Mouse (Mus musculus) heart, postnatal 0 days (tissue): ENCODE results near the gene Cacna1c. TPM values are rescaled to one million over a fixed set of nuclear protein-coding genes. Genes with fewer than 3 reads are reported as not detected.

Experiments
- ATAC-seq: fragments of 200-750 bp; cut with Nextera tagmentation; 2 replicates; pipeline ENCODE4 v1.8.0; 2017; ENCODE audit warnings: low read depth, moderate number of reproducible peaks, moderate library complexity; ENCODE audit not compliant: insufficient read depth
- DNase-seq: peaks from one replicate; pipeline ENCODE4 v3.0.0-alpha.2; 2016; ENCODE audit warnings: low spot score
- H3K27ac ChIP-seq: fragments of 300-500 bp; sonication (generic); 2 replicates; pipeline ENCODE4 v1.5.1; 2014; ENCODE audit warnings: low read depth, mild to moderate bottlenecking
- H3K27me3 ChIP-seq: fragments of 300-500 bp; sonication (generic); 2 replicates; pipeline ENCODE4 v1.6.1; 2014; ENCODE audit warnings: low read length, mixed read lengths; ENCODE audit not compliant: control insufficient read depth, insufficient read depth
- H3K36me3 ChIP-seq: fragments of 300-500 bp; sonication (generic); replicated peaks from 2 replicates; pipeline ENCODE4 v1.6.1; 2014; ENCODE audit warnings: low read length, mixed read lengths; ENCODE audit not compliant: control insufficient read depth, insufficient read depth
- H3K4me1 ChIP-seq: fragments of 300-500 bp; sonication (generic); 2 replicates; pipeline ENCODE4 v1.6.1; 2014; ENCODE audit warnings: antibody characterized with exemption; ENCODE audit not compliant: control insufficient read depth, insufficient read depth
- H3K4me2 ChIP-seq: fragments of 300-500 bp; sonication (generic); 2 replicates; pipeline ENCODE4 v1.6.1; 2014; ENCODE audit warnings: low read depth, mild to moderate bottlenecking, low read length, moderate library complexity
- H3K4me3 ChIP-seq: fragments of 300-500 bp; sonication (generic); 2 replicates; pipeline ENCODE4 v1.5.1; 2014; ENCODE audit warnings: low read depth, low read length
- H3K9ac ChIP-seq: fragments of 300-500 bp; sonication (generic); replicated peaks from 2 replicates; pipeline ENCODE4 v1.6.1; 2014; ENCODE audit warnings: low read depth, low read length, mixed read lengths
- H3K9me3 ChIP-seq: fragments of 300-500 bp; sonication (generic); replicated peaks from 2 replicates; pipeline ENCODE4 v1.6.1; 2016; ENCODE audit warnings: low read length; ENCODE audit not compliant: control insufficient read depth
- CTCF ChIP-seq: IDR thresholded peaks from 2 replicates; pipeline ENCODE4 v1.5.1; 2016; ENCODE audit warnings: antibody characterized with exemption, control low read depth, low read depth
- EP300 ChIP-seq: IDR thresholded peaks from 2 replicates; pipeline ENCODE4 v1.6.1; 2016; ENCODE audit warnings: antibody characterized with exemption, low read depth
- WGBS: fragments of 180-500 bp; shearing (Covaris S2); extraction: QIAGEN DNeasy Blood & Tissue Kit; methylation state at CpG from one replicate; pipeline ENCODE4 v1.1.7; 2014; 5-methylcytosine and 5-hydroxymethylcytosine counted together
- polyA plus RNA-seq: library from polyadenylated mRNA; unstranded; fragments of >200 nt; fragmentation: Nextera tagmentation; extraction: Ambion mirVana; gene quantifications from 2 replicates; pipeline ENCODE4 v1.2.1, GENCODE M21; 2015
- total RNA-seq: library from RNA; depleted of rRNA; stranded (reverse); fragments of >200 nt; gene quantifications from 2 replicates; pipeline ENCODE4 v1.2.3, GENCODE M21; 2014; ENCODE audit warnings: low replicate concordance; rRNA removed

Cacna1c gene
- total and polyA plus RNA-seq, 2 experiments from 2014 or later: 51.3 to 159 TPM

DNA sequence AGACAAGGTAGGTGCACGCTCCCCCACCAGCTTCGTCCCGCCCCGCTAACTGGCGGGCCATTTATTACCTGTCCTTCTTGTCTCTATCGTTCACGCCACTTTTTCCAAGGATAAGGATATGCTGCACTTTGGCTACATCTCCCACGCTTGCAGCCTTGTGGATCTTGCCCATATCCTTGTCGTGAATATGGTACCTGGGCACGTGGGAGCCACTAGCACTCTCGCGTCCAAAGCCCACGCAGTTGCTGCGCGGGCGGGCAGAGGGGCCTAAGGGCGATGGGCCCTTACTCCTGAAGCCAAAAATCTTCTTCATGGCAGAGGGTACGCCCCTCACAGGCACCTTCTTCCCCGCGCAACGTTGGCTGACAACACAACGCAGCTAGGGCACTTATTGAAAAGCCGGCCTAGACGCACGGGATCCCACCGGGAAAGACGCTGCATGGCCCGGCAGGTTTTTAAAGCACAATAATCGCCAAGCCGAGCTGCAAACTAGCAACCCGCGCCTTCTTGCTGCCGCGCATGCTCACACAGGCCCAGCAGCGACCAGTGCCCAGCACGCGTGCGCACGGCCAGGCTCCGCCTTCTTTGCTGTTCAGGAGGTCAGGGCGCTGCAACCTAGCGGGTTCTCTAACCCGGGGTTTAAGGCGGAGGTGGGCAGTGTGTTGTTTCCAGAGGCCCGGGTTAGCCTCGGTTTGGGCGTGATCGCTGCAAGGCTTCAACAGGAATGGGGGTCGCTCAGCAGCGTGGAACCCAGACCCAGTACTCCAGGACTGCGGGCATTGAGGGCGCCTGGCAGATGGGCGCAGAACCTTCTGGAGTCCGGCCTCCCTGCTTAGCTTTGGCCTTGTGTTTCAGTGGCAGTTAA is 634.2 kb downstream of the Cacna1c start, which contains the start of gene Ankrd26:
Ankrd26 (minus strand) TSS at position 482 of the 865 bp plus-strand sequence.
- Histone ChIP-seq H3K27ac (peak within 1 kb of the TSS; percentile 58), H3K4me2 (peak within 1 kb of the TSS; percentile 90), H3K9me3 (no peaks in the 10 kb centered on the region), H3K4me1 (peaks cover 22% of the 10 kb centered on the region; the same call in 1 of the 2 replicates), H3K36me3 (peaks cover 17% of the 10 kb centered on the region), H3K4me3 (peak within 1 kb of the TSS; percentile 67), H3K27me3 (no peaks in the 10 kb centered on the region), H3K9ac (peak within 1 kb of the TSS; percentile 69)
- DNase-seq (peak; percentile 88), ATAC-seq (peak; percentile 98)
- whole genome bisulfite sequencing: 3% methylated on average over 54 of the region's 54 CpGs
- TF ChIP-seq EP300: no peak
- no peak for TF ChIP-seq CTCF

DNA sequence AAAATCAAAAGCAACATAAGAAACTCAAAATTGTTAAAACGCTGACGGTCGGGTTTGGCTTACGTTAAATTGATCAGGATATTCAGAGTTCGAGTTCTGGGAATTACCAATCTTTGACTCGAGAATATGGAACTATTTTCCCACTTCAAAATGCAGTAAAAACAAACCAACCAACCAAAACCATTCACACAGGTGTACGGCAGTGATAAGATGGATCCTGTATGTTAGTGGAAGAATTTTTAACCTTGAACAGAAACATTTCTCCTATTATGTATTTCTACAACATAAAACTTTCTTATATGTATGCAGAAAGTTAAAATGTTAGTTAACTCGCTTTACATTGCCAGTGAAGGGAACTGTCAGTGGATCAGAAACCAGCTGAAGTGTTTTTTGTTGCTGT is 635.0 kb downstream of the Cacna1c start:
- no peak for TF ChIP-seq CTCF
- TF ChIP-seq EP300: no peak
- Histone ChIP-seq H3K9me3 (no peaks in the 10 kb centered on the region), H3K27me3 (no peaks in the 10 kb centered on the region), H3K9ac (peak overlapping the region; percentile 69), H3K4me1 (peaks cover 22% of the 10 kb centered on the region; the same call in 1 of the 2 replicates), H3K4me3 (peak overlapping the region; percentile 67), H3K36me3 (peaks cover 24% of the 10 kb centered on the region), H3K4me2 (peak overlapping the region; percentile 90), H3K27ac (no peak overlapping the region)
- WGBS: 80% methylated on average over 8 of the region's 8 CpGs
- no peak for DNase-seq
- ATAC-seq: no peak

DNA sequence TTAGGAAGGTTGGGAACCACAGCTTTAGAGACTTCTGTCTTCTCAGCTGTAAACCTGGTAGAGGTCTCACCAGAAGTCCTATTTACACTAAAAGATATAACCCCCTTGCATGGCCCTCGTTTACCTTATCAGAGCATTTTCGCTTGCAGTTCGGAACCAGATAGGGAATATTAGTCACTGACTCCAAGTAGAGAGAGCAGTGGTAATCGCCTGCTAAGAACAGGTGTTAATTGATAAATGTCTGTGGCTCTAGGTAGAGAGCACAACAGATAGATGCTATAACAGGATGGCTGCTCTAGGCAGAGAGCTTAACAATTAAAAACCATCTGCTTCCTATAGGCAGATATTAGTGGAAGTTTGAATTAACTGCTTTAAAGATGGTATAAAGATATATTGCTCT is 657.6 kb downstream of the Cacna1c start:
- Histone ChIP-seq H3K27ac (no peak overlapping the region), H3K4me3 (no peak overlapping the region), H3K4me1 (no peaks in the 10 kb centered on the region), H3K9ac (no peak overlapping the region), H3K36me3 (peaks cover 46% of the 10 kb centered on the region), H3K4me2 (no peak overlapping the region), H3K9me3 (no peaks in the 10 kb centered on the region), H3K27me3 (no peaks in the 10 kb centered on the region)
- no peak for DNase-seq
- TF ChIP-seq EP300 (no peak), CTCF (no peak)
- 74% methylated on average over 4 of the region's 4 CpGs for WGBS
- no peak for ATAC-seq

Other genes with a start within 250 kb of the Cacna1c start
- 8.8 and 12.4 TPM in 2 replicates for gene Dcp1b, start 21.2 kb downstream of the Cacna1c start, total RNA-seq
- 9.9 and 11.4 TPM in 2 replicates for gene Dcp1b, start 21.2 kb downstream of the Cacna1c start, polyA plus RNA-seq
- gene Cacna2d4, start 40.1 kb upstream of the Cacna1c start, total RNA-seq: not detected in 2 replicates
- gene Cacna2d4, start 40.1 kb upstream of the Cacna1c start, polyA plus RNA-seq: not detected in 2 replicates
- gene Lrtm2, start 134.3 kb upstream of the Cacna1c start, total RNA-seq: not detected in 2 replicates
- gene Lrtm2, start 134.3 kb upstream of the Cacna1c start, polyA plus RNA-seq: 0.03 and 0.10 TPM in 2 replicates
- gene Adipor2, start 221.3 kb upstream of the Cacna1c start, total RNA-seq: 55.0 and 62.5 TPM in 2 replicates
- 42.4 and 42.9 TPM in 2 replicates for gene Adipor2, start 221.3 kb upstream of the Cacna1c start, polyA plus RNA-seq